Mouse (Mus musculus) heart, postnatal 0 days (tissue): ENCODE measurements around the gene Ddx19b. TPM values are rescaled to one million over a fixed set of nuclear protein-coding genes. Genes with fewer than 3 reads are reported as not detected.

ENCODE experiments used
- ATAC-seq: fragments of 200-750 bp; cut with Nextera tagmentation; 2 replicates; pipeline ENCODE4 v1.8.0; 2017; ENCODE audit warnings: low read depth, moderate number of reproducible peaks, moderate library complexity; ENCODE audit not compliant: insufficient read depth
- DNase-seq: peaks from one replicate; pipeline ENCODE4 v3.0.0-alpha.2; 2016; ENCODE audit warnings: low spot score
- H3K27ac ChIP-seq: fragments of 300-500 bp; sonication (generic); 2 replicates; pipeline ENCODE4 v1.5.1; 2014; ENCODE audit warnings: low read depth, mild to moderate bottlenecking
- H3K27me3 ChIP-seq: fragments of 300-500 bp; sonication (generic); 2 replicates; pipeline ENCODE4 v1.6.1; 2014; ENCODE audit warnings: low read length, mixed read lengths; ENCODE audit not compliant: control insufficient read depth, insufficient read depth
- H3K36me3 ChIP-seq: fragments of 300-500 bp; sonication (generic); replicated peaks from 2 replicates; pipeline ENCODE4 v1.6.1; 2014; ENCODE audit warnings: low read length, mixed read lengths; ENCODE audit not compliant: control insufficient read depth, insufficient read depth
- H3K4me1 ChIP-seq: fragments of 300-500 bp; sonication (generic); 2 replicates; pipeline ENCODE4 v1.6.1; 2014; ENCODE audit warnings: antibody characterized with exemption; ENCODE audit not compliant: control insufficient read depth, insufficient read depth
- H3K4me2 ChIP-seq: fragments of 300-500 bp; sonication (generic); 2 replicates; pipeline ENCODE4 v1.6.1; 2014; ENCODE audit warnings: low read depth, mild to moderate bottlenecking, low read length, moderate library complexity
- H3K4me3 ChIP-seq: fragments of 300-500 bp; sonication (generic); 2 replicates; pipeline ENCODE4 v1.5.1; 2014; ENCODE audit warnings: low read depth, low read length
- H3K9ac ChIP-seq: fragments of 300-500 bp; sonication (generic); replicated peaks from 2 replicates; pipeline ENCODE4 v1.6.1; 2014; ENCODE audit warnings: low read depth, low read length, mixed read lengths
- H3K9me3 ChIP-seq: fragments of 300-500 bp; sonication (generic); replicated peaks from 2 replicates; pipeline ENCODE4 v1.6.1; 2016; ENCODE audit warnings: low read length; ENCODE audit not compliant: control insufficient read depth
- CTCF ChIP-seq: IDR thresholded peaks from 2 replicates; pipeline ENCODE4 v1.5.1; 2016; ENCODE audit warnings: antibody characterized with exemption, control low read depth, low read depth
- EP300 ChIP-seq: IDR thresholded peaks from 2 replicates; pipeline ENCODE4 v1.6.1; 2016; ENCODE audit warnings: antibody characterized with exemption, low read depth
- WGBS: fragments of 180-500 bp; shearing (Covaris S2); extraction: QIAGEN DNeasy Blood & Tissue Kit; methylation state at CpG from one replicate; pipeline ENCODE4 v1.1.7; 2014; 5-methylcytosine and 5-hydroxymethylcytosine counted together
- polyA plus RNA-seq: library from polyadenylated mRNA; unstranded; fragments of >200 nt; fragmentation: Nextera tagmentation; extraction: Ambion mirVana; gene quantifications from 2 replicates; pipeline ENCODE4 v1.2.1, GENCODE M21; 2015
- total RNA-seq: library from RNA; depleted of rRNA; stranded (reverse); fragments of >200 nt; gene quantifications from 2 replicates; pipeline ENCODE4 v1.2.3, GENCODE M21; 2014; ENCODE audit warnings: low replicate concordance

Gene Ddx19b
- total and polyA plus RNA-seq, 2 experiments from 2014 or later = 3.6 to 10.2 TPM

GRCm38 (mm10) chr8:110969910-110970770, 61.4 kb downstream of the Ddx19b start:
- peak overlapping the region; percentile 88 for H3K4me2 ChIP-seq
- 7% methylated on average over 45 of the region's 45 CpGs for WGBS
- peak overlapping the region; percentile 49; the same call in 1 of the 2 replicates for H3K27ac ChIP-seq
- no peaks in the 10 kb centered on the region for H3K27me3 ChIP-seq
- peaks cover 21% of the 10 kb centered on the region for H3K4me1 ChIP-seq
- peak overlapping the region; percentile 62 for H3K4me3 ChIP-seq
- ATAC-seq = peak; percentile 87
- peak overlapping the region; percentile 44 for H3K9ac ChIP-seq
- DNase-seq = peak; percentile 95
- H3K36me3 ChIP-seq = peaks cover 20% of the 10 kb centered on the region
- no peak for TF ChIP-seq CTCF
- TF ChIP-seq EP300 = peak; percentile 26; the same call in 1 of the 2 replicates
- H3K9me3 ChIP-seq = no peaks in the 10 kb centered on the region

GRCm38 (mm10) chr8:110967326-110967725, 64.2 kb downstream of the Ddx19b start:
- TF ChIP-seq CTCF (no peak), EP300 (no peak)
- ATAC-seq = no peak
- Histone ChIP-seq H3K9me3 (no peaks in the 10 kb centered on the region), H3K4me2 (no peak overlapping the region), H3K36me3 (peaks cover 22% of the 10 kb centered on the region), H3K27me3 (no peaks in the 10 kb centered on the region), H3K4me1 (peaks cover 25% of the 10 kb centered on the region), H3K4me3 (no peak overlapping the region), H3K27ac (no peak overlapping the region), H3K9ac (no peak overlapping the region)
- no peak for DNase-seq
- WGBS = 76% methylated on average over 9 of the region's 9 CpGs

- H3K27ac ChIP-seq = peak overlapping the region; percentile 56
Observed at GRCm38 (mm10) chr8:110966586-110966985, 65.0 kb downstream of the Ddx19b start.

GRCm38 (mm10) chr8:110965594-110965993, 66.0 kb downstream of the Ddx19b start:
- peaks cover 28% of the 10 kb centered on the region for H3K36me3 ChIP-seq
- WGBS = 5% methylated on average over 7 of the region's 7 CpGs

More at GRCm38 (mm10) chr8:110966586-110966985, 65.0 kb downstream of the Ddx19b start:
- Histone ChIP-seq H3K4me1 (peaks cover 25% of the 10 kb centered on the region), H3K27me3 (no peaks in the 10 kb centered on the region), H3K4me3 (no peak overlapping the region), H3K4me2 (no peak overlapping the region), H3K9ac (no peak overlapping the region), H3K36me3 (peaks cover 28% of the 10 kb centered on the region), H3K9me3 (no peaks in the 10 kb centered on the region)
- ATAC-seq (no peak), DNase-seq (no peak)
- TF ChIP-seq CTCF = no peak
- TF ChIP-seq EP300 = no peak
- WGBS = 64% methylated on average over 8 of the region's 8 CpGs

GRCm38 (mm10) chr8:110964666-110965065, 66.9 kb downstream of the Ddx19b start:
- Histone ChIP-seq H3K27me3 (no peaks in the 10 kb centered on the region), H3K9ac (no peak overlapping the region), H3K36me3 (peaks cover 33% of the 10 kb centered on the region), H3K4me3 (no peak overlapping the region), H3K4me1 (peaks cover 17% of the 10 kb centered on the region), H3K9me3 (no peaks in the 10 kb centered on the region), H3K4me2 (no peak overlapping the region), H3K27ac (no peak overlapping the region)
- DNase-seq = no peak
- TF ChIP-seq EP300 = no peak
- no peak for ATAC-seq
- 64% methylated on average over 7 of the region's 7 CpGs for WGBS

More at GRCm38 (mm10) chr8:110965594-110965993, 66.0 kb downstream of the Ddx19b start:
- TF ChIP-seq CTCF (peak; percentile 54), EP300 (peak; percentile 80; the same call in 1 of the 2 replicates)
- ATAC-seq = peak; percentile 85
- H3K9me3 ChIP-seq = no peaks in the 10 kb centered on the region
- peak; percentile 95 for DNase-seq
- no peak overlapping the region for H3K9ac ChIP-seq
- no peak overlapping the region for H3K4me3 ChIP-seq
- peaks cover 22% of the 10 kb centered on the region for H3K4me1 ChIP-seq
- H3K27ac ChIP-seq = peak overlapping the region; percentile 56
- peak overlapping the region; percentile 6; the same call in 1 of the 2 replicates for H3K4me2 ChIP-seq
- H3K27me3 ChIP-seq = no peaks in the 10 kb centered on the region
